Mouse (Mus musculus): Measurements from ENCODE around the gene Zrsr1.

DNA sequence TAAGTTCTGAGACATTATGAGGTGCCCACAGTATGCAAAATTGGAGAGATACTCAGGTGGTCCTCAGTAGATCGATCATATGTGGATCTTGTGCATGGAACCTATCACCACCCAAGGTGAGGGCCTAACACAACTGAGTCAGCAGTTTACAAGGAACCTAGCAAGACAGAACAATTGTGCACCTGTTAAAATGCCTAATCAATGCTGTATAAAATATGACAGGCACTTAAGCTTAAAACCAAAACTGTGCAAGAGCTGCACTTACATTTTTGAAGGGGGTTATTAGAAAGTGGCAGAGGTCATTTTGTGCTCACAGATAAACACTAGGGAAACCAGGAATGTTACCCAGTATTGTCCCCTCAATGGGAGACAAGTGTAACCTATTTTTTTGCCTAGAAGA lies 33.5 kb downstream of the Zrsr1 start:
- no peak for TF ChIP-seq POLR2A (IDR thresholded peaks at IDR 0.05; ENCODE audit: control insufficient read depth, low read depth, low read length)
- TF ChIP-seq CTCF (IDR thresholded peaks at IDR 0.05; ENCODE audit: control insufficient read depth, insufficient read depth, insufficient replicate concordance, low read depth, low read length): no peak
